Mouse (Mus musculus) frontal cortex, adult (tissue): Measurements from ENCODE around the gene Proser2.
"Not testable (repeated sequence)": the region's sequence is repeated elsewhere in the genome, so short reads cannot be mapped to it uniquely, and the experiment has no call there.

Experiments used
- ATAC-seq: cut with Nextera tagmentation; 2 replicates; pipeline ENCODE4 v1.9.2; 2017; ENCODE audit warnings: mild to moderate bottlenecking, moderate library complexity, mixed read lengths; ENCODE audit not compliant: low TSS enrichment

Proser2 gene

GRCm38 (mm10) chr2:6128881-6129280, 1.1 kb downstream of the Proser2 start:
- no peak for ATAC-seq

DNA sequence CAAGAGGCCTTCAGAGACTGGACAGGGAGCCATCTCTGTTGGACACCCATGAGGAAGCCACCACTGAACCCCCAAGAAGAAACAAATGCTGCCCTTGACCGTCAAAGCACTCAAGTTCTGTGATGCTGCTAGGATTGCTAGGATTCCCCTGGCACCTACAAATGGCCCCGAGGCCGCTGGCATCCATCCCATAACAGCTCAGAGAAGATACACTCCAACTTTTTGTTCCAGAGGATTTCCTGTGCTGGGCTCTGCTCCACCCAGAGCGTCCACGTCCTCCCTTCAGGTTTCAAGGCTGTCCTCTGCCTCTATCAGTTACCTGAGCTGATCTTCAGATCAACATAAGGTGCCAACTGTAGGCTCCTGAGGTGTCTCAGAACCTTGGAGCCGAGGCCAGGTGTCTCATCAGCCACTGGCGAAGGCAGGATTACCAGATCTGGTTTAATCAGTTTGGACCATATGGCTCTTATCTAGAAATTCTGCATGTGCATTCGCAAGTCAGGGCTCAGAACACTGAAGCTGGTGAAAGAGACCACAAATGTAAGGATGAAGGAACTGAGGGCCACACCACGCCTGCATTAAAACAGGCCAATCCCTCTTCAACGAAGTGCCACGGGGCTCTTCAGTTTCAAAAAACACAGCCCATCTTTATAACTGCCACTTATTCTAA, 1.7 kb downstream of the Proser2 start:
- ATAC-seq = no peak

DNA sequence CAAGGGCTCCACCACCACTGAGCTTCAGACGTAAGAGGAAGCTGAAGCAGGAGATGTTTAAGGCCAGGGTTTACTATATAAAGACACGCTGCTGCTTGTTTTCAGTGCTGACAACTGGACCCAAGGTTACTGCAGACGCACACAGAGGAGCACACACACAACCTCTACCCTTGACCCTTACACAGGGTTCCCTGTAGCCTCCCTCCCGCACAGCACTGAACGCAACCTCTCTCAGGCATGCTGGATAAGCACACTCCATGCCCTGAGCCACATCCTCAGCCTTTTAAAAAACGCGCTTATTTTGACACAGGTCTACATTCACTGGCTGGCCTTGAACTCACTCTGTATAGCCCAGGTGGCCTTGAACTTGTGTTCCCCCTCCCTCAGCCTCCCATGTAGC, 7.0 kb downstream of the Proser2 start:
- ATAC-seq = no peak

DNA sequence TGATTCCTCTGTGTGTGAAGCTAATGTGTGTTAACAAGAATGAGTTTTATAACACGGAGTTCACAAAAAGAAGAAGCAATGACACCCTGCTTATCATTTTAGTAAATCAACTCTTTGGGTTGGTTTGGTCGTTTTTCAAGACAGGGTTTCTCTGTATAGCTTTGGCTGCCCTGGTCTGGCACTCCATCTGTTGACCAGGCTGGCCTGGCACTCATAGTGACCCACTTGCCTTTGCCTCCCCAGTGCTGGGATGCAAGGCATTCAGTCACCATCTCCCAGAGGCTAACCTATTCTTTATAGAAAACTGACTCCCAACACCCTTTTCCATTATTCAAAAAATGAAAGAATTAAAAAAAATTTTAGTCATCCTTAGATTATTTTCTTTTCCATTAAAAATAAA, 8.9 kb downstream of the Proser2 start:
- ATAC-seq = no peak

DNA sequence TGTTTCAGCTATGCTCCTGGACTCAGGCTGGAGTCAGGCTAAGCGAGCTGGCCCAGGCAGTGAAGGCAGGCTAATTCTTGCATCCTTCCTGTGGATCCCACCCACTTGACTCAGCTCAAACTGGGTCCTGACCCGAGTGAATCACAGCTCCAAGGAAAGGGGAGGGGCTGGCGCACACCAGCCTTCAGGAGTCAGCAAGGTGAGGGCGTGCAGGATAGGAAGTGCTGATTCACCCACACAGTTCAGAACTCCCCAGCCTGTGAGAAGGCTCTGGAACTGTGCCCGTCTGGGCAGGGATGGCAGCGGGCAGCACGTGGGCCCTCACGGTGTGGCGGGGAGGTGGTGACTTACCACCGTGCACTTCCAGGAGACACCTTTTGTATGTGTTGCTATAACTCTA, 11.8 kb downstream of the Proser2 start:
- ATAC-seq = peak; percentile 44; the same call in 1 of the 2 replicates

DNA sequence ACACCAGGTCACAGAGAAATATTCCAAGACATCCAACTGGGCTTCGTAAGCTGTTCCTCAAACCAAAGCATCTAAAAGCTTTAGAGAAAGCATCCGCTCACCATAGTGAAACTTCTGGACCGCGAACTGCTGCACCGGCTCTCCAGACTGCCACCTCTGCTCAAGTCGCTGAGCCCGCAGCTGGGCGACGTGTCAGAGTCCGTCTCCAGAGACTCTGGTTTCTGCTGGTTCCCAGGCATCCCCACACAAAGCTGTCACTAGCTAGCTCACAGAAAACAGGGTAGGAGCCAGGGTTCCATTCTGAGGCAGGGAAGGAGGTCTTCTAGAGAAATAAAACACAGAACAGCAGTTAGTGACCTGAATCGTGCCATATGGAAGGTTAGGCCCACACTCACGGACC, 16.2 kb downstream of the Proser2 start:
- no peak for ATAC-seq

DNA sequence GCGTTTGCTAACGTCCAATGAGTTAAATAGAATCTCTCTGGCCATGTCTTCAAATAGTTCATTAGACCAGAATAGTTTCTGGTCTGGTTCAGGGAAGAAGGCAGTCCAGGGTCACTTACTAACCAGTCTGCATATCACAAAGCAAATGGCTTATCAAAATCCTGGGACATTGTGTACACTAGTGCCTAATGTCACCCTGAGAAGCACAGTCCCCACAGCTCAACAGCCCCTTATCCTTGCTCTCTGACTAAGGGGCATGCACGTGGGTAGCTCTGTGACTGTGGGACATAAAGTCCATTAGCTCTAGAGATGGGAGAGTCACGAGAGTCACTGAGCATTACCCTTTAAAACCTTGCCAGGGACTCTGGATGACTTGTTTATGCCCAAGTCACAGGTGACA, 17.4 kb downstream of the Proser2 start:
- ATAC-seq = no peak

DNA sequence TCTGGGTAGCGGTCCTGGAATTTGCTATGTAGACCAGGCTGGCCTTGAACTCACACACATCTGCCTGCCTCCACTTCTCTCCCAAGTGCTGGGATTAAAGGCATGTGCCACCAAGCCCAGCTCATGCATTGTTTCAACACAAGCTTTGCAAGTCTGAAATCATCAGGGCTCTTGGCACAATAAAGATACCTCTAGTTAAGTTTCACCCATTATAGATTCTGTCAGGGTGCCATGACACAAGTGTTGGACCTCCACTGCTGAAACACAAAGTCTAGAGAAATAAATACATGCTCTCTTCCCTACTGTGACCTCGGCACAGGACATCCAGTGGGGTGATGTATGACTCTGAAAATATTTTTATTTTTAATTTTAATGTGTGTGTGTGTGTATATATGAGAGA, 24.6 kb downstream of the Proser2 start:
- no peak for ATAC-seq

GRCm38 (mm10) chr2:6100755-6101154, 29.3 kb downstream of the Proser2 start:
- no peak for ATAC-seq

- peak; percentile 20 for ATAC-seq
Measured at GRCm38 (mm10) chr2:6100027-6100749, 29.8 kb downstream of the Proser2 start.

- ATAC-seq = no peak
Measured at GRCm38 (mm10) chr2:6099443-6099842, 30.6 kb downstream of the Proser2 start.

DNA sequence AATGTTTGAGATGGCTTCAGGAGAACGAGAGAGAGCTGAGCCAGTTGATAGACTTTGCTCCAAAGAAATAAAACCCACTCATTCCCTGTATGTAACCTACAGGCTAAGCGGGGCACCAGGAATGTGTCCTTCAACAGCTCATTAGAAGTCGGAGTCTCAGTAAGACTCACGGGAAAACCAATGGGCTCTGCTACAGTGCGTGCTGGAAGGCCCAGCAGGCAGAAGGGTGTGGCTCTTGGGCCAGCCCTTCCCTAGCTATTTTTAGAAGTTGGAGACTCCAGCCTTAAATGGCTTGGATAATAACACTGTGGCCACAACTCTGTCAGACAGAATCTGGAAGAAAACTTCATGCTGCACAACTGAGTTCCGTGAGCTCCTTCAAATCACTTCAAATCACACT, 31.1 kb downstream of the Proser2 start:
- ATAC-seq = no peak

- ATAC-seq = no peak
Measured at GRCm38 (mm10) chr2:6097113-6097716, 32.8 kb downstream of the Proser2 start.

DNA sequence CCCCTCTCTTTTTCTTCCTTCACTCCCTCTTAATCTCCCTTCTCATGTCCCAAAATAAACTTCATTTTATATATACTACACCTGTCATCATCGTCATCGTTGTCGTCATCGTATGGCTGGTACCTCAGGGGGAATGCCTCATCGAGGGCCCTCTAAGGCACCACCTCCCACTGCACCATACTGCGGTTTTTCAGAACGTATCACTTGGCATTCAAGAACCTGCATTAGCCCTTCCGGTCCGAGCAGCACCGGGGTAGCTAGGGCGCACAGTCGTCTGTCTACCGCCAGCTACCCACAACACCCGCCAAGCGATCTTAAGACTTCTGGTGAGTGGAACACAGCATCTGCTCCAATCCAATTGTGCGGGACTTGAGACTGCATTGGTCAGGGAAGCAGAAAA, 40.1 kb downstream of the Proser2 start:
- not testable (repeated sequence) for ATAC-seq

DNA sequence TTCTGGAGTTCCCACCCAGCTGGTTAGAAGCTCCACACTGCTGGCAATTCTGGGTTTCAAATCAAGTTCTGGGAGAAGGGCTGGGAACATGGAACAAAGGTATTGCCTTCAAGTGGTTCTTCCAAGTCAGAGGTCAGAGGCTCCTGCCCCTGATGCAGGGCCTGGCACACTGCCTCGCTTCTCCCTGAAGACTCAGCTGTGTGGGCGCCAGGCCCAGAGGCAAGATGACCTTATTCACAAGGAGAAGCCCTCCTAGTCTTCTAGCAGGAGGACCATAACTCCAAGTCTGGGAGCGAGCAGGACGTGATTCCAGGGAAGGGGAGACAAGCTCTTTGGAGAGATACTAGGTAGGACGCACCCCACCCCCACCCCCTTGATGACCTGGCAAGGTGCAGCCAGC, 42.9 kb downstream of the Proser2 start:
- ATAC-seq = no peak

GRCm38 (mm10) chr2:6085622-6086530, 44.1 kb downstream of the Proser2 start:
- no peak for ATAC-seq

GRCm38 (mm10) chr2:6083696-6084095, 46.3 kb downstream of the Proser2 start:
- ATAC-seq = no peak

GRCm38 (mm10) chr2:6082615-6083014, 47.4 kb downstream of the Proser2 start:
- ATAC-seq = peak; percentile 57; the same call in 1 of the 2 replicates

- no peak for ATAC-seq
Measured at GRCm38 (mm10) chr2:6081108-6081507, 48.9 kb downstream of the Proser2 start.

- ATAC-seq = no peak
Measured at GRCm38 (mm10) chr2:6080037-6080436, 50.0 kb downstream of the Proser2 start.

GRCm38 (mm10) chr2:6075530-6075896, 54.5 kb downstream of the Proser2 start:
- no peak for ATAC-seq

DNA sequence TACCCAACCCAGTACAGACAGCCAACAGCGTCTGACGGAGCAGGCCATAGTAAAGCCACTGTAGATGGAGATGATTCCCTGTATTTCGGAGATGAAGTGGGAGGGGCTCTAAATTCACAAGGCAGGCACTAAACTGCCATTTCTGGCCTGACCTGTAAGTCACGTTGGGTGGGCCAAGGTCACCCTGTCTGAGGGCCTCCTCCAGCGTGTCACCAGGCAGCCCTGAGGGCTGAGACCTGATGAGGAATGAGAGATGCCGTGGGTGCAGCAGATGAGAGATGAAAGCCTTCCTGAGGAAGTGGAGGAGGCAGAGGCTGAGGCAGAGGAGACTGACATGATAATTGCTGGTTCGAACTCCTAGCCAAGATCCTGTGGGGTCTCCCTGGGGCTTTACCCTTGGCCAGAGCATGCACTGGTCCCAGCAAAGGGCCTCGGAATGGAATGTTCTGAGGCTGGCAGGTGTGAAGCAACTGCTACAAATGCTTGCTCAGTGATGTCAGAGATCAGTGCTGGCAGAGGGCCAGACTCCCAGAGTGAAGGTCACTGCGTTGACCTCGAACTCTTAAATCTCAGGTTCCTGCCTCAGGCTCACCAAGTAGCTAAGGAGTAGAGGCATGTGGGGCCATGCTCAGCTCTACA, 55.0 kb downstream of the Proser2 start:
- ATAC-seq = no peak
